Mouse (Mus musculus) hindbrain, embryonic 15.5 days (tissue): ENCODE measurements around the gene Bnc1. TPM values are rescaled to one million over a fixed set of nuclear protein-coding genes. Genes with fewer than 3 reads are reported as not detected.

Experiments
- ATAC-seq: fragments of 200-750 bp; cut with Nextera tagmentation; 2 replicates; pipeline ENCODE4 v1.8.0; 2017; ENCODE audit warnings: low read depth, moderate number of reproducible peaks, moderate TSS enrichment; ENCODE audit not compliant: low FRiP score
- H3K27ac ChIP-seq: fragments of 300-500 bp; sonication (generic); replicated peaks from 2 replicates; pipeline ENCODE4 v1.5.1; 2015; ENCODE audit warnings: mild to moderate bottlenecking, inconsistent platforms
- H3K27me3 ChIP-seq: fragments of 300-500 bp; sonication (generic); 2 replicates; pipeline ENCODE4 v1.6.1; 2015; ENCODE audit warnings: control low read depth, inconsistent platforms
- H3K36me3 ChIP-seq: fragments of 300-500 bp; sonication (generic); 2 replicates; pipeline ENCODE4 v1.6.1; 2015; ENCODE audit warnings: control low read depth, inconsistent platforms
- H3K4me1 ChIP-seq: fragments of 300-500 bp; sonication (generic); replicated peaks from 2 replicates; pipeline ENCODE4 v1.6.1; 2015; ENCODE audit warnings: control low read depth, inconsistent platforms
- H3K4me2 ChIP-seq: fragments of 300-500 bp; sonication (generic); 2 replicates; pipeline ENCODE4 v1.6.1; 2015; ENCODE audit warnings: moderate library complexity, mild to moderate bottlenecking, inconsistent platforms
- H3K4me3 ChIP-seq: fragments of 300-500 bp; sonication (generic); 2 replicates; pipeline ENCODE4 v1.5.1; 2015; ENCODE audit warnings: mild to moderate bottlenecking, inconsistent platforms
- H3K9ac ChIP-seq: fragments of 300-500 bp; sonication (generic); 2 replicates; pipeline ENCODE4 v1.6.1; 2015; ENCODE audit warnings: inconsistent platforms
- H3K9me3 ChIP-seq: fragments of 300-500 bp; sonication (generic); 2 replicates; pipeline ENCODE4 v1.6.1; 2016; ENCODE audit warnings: control low read depth, inconsistent platforms
- WGBS: fragments of 180-500 bp; shearing (Covaris S2); methylation state at CpG from one replicate; pipeline ENCODE4 v1.1.7; 2015; 5-methylcytosine and 5-hydroxymethylcytosine counted together
- polyA plus RNA-seq: library from polyadenylated mRNA; unstranded; fragments of >200 nt; fragmentation: Nextera tagmentation; extraction: Ambion mirVana; gene quantifications from 2 replicates; pipeline ENCODE4 v1.2.1, GENCODE M21; 2015

Bnc1 gene
- polyA plus RNA-seq, 1 experiment from 2014 or later: 0.36 TPM

DNA sequence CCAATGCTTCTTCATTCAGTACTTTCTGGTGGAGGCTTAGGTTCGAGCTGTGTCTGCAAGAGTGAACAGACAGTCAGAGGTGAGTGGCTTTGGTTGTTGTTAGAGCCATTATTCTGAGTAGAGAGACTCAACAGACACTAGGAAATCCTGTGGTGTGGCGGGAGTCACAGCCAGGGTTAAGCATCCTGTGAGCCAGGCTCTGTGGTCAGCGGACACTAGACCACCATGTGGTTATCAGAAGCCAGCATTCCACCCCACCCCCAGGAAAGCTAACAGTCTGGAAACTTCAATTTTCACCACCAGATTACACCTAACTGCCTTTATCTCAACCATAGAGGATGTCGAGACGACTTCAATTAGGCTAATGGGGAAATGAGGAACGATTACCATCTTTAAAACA is 23.1 kb downstream of the Bnc1 start:
- H3K9ac ChIP-seq: no peak overlapping the region
- H3K4me3 ChIP-seq: no peak overlapping the region
- no peaks in the 10 kb centered on the region for H3K36me3 ChIP-seq
- no peak overlapping the region for H3K4me2 ChIP-seq
- WGBS: 85% methylated on average over 6 of the region's 6 CpGs
- no peaks in the 10 kb centered on the region for H3K9me3 ChIP-seq
- H3K27ac ChIP-seq: no peak overlapping the region
- no peaks in the 10 kb centered on the region for H3K27me3 ChIP-seq
- no peaks in the 10 kb centered on the region for H3K4me1 ChIP-seq
- ATAC-seq: no peak

DNA sequence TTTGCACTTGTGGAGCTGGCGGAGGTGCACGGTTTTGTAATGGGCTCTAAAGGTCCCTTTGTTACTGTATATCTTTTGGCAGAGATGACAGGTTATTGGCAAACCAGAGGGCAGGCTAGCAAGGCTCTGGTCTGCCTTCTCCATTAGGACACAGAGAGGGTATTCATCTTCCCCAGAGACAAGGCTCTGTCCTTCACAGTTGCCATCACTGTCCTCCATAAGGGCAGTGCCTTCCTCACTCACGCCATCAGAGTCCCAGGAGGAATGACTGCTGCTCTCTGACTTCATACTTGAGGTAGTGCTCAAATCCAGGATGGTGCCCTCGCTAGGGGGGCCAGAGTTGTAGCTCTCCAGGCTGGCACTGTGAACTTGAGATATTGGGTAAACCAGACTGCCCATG is 23.6 kb downstream of the Bnc1 start:
- no peaks in the 10 kb centered on the region for H3K27me3 ChIP-seq
- 84% methylated on average over 4 of the region's 4 CpGs for WGBS
- no peak overlapping the region for H3K4me3 ChIP-seq
- ATAC-seq: no peak
- no peak overlapping the region for H3K9ac ChIP-seq
- no peak overlapping the region for H3K4me2 ChIP-seq
- no peaks in the 10 kb centered on the region for H3K36me3 ChIP-seq
- H3K9me3 ChIP-seq: no peaks in the 10 kb centered on the region
- no peaks in the 10 kb centered on the region for H3K4me1 ChIP-seq
- H3K27ac ChIP-seq: no peak overlapping the region

DNA sequence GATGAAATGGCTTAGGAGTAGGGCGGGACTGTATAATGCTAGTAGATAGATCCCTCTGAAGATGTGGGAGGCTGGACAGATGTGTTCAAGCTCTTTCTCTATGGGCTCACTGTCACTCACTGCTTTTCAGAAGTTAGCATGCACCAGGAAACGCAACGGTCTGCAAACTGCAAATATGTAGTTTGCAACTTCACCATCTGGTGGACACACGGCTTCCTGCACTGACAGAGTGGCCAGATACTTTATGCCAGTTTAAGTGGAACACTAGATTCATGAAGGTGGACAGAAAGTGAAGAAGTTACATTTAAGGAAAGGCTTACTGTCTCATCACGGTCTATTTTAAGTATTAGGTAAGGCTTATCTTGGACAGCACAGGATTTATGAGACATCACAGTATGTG is 25.9 kb downstream of the Bnc1 start:
- WGBS: 84% methylated on average over 5 of the region's 5 CpGs
- Histone ChIP-seq H3K36me3 (no peaks in the 10 kb centered on the region), H3K4me1 (no peaks in the 10 kb centered on the region)

DNA sequence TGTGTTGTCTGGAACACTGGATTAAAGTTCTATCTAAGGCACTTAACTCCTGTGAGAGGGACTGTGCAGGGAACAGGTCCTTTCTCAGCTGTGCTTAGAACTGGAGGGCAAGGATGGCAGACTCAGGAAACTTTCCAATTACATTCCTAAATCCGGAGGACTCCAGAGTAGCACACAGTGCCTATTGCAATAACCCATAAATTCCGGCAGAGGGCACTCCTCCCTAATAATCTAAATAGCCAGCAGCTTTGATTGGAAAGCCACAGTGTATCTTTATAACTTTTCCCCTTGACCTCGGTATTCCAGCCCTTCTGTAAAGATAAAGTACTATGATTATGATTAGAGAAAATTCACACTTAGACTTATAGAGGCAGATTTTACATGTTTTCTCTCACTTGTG is 32.4 kb downstream of the Bnc1 start:
- Histone ChIP-seq H3K4me1 (no peaks in the 10 kb centered on the region), H3K4me3 (no peak overlapping the region), H3K4me2 (no peak overlapping the region), H3K9ac (no peak overlapping the region), H3K9me3 (no peaks in the 10 kb centered on the region), H3K36me3 (no peaks in the 10 kb centered on the region), H3K27me3 (no peaks in the 10 kb centered on the region), H3K27ac (no peak overlapping the region)
- no peak for ATAC-seq
- 6% methylated on average over 3 of the region's 3 CpGs for WGBS

More for the DNA sequence above, 25.9 kb downstream of the Bnc1 start:
- H3K9ac ChIP-seq: no peak overlapping the region
- H3K4me3 ChIP-seq: no peak overlapping the region
- H3K27ac ChIP-seq: no peak overlapping the region
- no peaks in the 10 kb centered on the region for H3K9me3 ChIP-seq
- H3K4me2 ChIP-seq: no peak overlapping the region
- H3K27me3 ChIP-seq: no peaks in the 10 kb centered on the region
- no peak for ATAC-seq

DNA sequence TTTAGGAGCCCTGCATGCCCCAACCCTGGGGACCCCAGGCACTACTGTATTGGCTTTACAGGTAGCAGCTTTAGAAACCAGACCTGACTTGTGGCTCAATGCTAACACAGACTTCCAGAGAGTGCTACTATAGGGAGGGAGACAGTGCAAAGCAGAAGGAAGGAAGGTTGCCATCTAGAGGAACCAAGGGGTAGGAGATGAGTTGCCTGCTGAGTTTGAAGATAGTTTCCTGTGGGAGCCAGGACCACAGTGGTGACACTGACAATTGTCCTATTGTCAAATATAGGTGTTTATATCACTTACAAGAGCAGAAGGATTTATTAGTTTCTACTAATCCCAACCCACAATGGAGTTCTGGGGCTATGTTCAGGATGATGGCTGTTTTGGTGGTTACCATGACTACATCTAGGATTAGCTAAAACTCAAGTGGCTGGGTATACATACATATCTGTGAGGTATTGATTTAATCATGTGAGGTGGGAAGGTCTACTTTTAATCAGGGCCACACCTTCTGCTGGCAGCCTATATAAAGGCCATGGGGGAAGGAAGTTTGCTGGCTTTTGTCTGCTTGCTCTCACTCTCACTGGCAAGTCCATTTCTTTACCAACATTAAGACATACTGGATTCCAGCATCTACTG is 37.8 kb downstream of the Bnc1 start:
- no peak overlapping the region for H3K9ac ChIP-seq
- H3K4me1 ChIP-seq: no peaks in the 10 kb centered on the region
- no peak overlapping the region for H3K4me2 ChIP-seq
- no peaks in the 10 kb centered on the region for H3K9me3 ChIP-seq
- no peak overlapping the region for H3K27ac ChIP-seq
- no peaks in the 10 kb centered on the region for H3K27me3 ChIP-seq
- no peak overlapping the region for H3K4me3 ChIP-seq
- peak; percentile 68; the same call in 1 of the 2 replicates for ATAC-seq
- H3K36me3 ChIP-seq: no peaks in the 10 kb centered on the region

DNA sequence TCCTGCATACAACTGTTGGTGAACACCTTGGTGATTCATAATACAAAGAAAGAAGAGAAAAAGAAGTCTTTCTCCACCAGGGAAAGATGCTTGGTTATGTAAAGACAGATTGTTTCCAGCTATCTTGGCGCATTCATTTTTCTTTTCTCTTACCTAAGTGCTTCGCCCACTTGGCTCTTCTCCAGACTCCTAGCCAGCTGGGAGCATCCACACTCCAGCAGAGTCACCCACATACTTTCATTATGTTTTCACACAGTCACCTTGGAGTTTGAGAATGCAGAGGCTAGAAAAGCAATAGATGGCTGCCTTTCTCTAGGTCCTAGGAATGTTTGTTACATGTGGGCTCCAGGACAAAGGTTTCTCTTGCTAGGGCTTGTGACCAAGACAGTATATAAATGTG is 41.6 kb downstream of the Bnc1 start:
- H3K9me3 ChIP-seq: no peaks in the 10 kb centered on the region
- 65% methylated on average over 2 of the region's 2 CpGs for WGBS

DNA sequence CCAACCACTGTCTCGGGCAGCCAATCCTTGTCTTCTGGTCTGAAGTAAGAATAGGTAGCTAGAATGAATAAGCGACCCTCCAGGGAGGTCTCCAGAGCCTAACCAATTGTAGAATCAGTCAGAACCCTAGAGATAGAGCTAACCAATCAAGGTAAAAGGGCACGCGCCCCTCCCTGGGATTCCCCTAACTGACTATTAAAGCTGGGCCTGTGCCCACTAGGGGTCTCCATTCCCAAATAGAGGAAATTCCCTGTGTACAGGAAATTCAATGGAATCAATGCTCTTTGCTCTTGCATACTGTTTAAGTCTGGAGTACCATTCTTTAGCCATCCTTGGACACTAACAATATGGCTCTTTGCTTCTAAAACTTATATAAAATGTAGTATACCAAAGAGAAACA is 46.7 kb downstream of the Bnc1 start:
- WGBS: 22% methylated on average over 4 of the region's 4 CpGs

More for the DNA sequence above, 41.6 kb downstream of the Bnc1 start:
- no peak overlapping the region for H3K27ac ChIP-seq
- no peaks in the 10 kb centered on the region for H3K27me3 ChIP-seq
- H3K4me3 ChIP-seq: no peak overlapping the region
- ATAC-seq: no peak
- no peak overlapping the region for H3K9ac ChIP-seq
- no peaks in the 10 kb centered on the region for H3K4me1 ChIP-seq
- H3K36me3 ChIP-seq: no peaks in the 10 kb centered on the region
- H3K4me2 ChIP-seq: no peak overlapping the region

DNA sequence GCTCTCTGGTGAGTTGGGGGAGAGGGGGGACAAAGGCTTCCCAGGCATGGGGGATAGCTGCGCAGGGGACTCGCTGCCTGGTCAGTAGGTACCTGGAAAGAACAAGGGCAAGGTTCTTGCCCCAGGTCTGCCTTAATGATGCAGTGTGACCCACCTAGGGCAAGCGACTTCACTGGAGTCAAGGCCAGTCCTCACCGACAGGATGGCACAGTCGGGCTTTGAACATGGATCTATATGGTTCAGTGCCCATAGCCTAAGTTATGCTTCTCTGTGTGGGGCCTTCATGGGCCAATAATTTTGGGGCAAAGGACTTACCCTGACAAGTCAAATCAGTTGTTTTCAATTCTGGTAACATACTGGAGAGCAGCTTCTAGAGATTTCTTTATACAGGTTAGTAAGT is 57.3 kb downstream of the Bnc1 start:
- H3K4me2 ChIP-seq: peak overlapping the region; percentile 67
- ATAC-seq: no peak
- H3K9ac ChIP-seq: peak overlapping the region; percentile 98
- H3K4me3 ChIP-seq: peak overlapping the region; percentile 98
- H3K36me3 ChIP-seq: no peaks in the 10 kb centered on the region
- WGBS: 2% methylated on average over 5 of the region's 5 CpGs
- no peaks in the 10 kb centered on the region for H3K27me3 ChIP-seq
- H3K9me3 ChIP-seq: no peaks in the 10 kb centered on the region
- peaks cover 36% of the 10 kb centered on the region for H3K4me1 ChIP-seq
- H3K27ac ChIP-seq: peak overlapping the region; percentile 89

More for the DNA sequence above, 46.7 kb downstream of the Bnc1 start:
- no peak overlapping the region for H3K27ac ChIP-seq
- no peak for ATAC-seq
- H3K36me3 ChIP-seq: no peaks in the 10 kb centered on the region
- H3K9ac ChIP-seq: no peak overlapping the region
- H3K9me3 ChIP-seq: no peaks in the 10 kb centered on the region
- no peaks in the 10 kb centered on the region for H3K27me3 ChIP-seq
- H3K4me3 ChIP-seq: no peak overlapping the region
- H3K4me1 ChIP-seq: no peaks in the 10 kb centered on the region
- no peak overlapping the region for H3K4me2 ChIP-seq

DNA sequence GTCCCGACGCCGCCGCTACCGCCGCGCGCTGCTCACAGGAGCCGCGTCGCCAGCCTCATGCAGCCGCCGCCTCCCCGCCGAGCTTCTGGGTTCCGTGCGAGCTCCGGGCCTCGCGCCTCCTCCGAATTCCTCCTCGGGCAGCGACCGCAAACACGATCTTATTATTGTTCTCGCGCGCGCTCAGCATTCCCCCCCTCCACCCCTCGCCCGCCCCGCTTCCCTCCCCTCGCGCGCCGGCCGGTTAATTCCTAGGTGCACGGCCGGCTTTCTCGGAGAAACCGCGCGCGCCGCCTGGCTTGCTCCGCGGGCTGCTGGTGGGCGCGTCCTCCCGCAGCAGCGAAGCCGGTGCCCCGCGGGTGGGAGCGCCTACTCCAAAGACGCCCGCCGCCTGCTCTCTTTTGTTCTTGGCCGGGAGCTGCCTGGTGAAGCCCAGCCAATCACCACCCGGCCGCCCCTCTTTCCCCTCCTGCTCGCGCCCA is 57.8 kb downstream of the Bnc1 start, which contains the start of gene Hdgfl3:
Gene Hdgfl3 (minus strand): TSS at position 207 of the 479 bp plus-strand sequence.
- Histone ChIP-seq H3K9ac (peak within 1 kb of the TSS; percentile 98), H3K4me1 (peaks cover 40% of the 10 kb centered on the region), H3K27me3 (no peaks in the 10 kb centered on the region), H3K4me3 (peak within 1 kb of the TSS; percentile 98), H3K36me3 (no peaks in the 10 kb centered on the region), H3K4me2 (peak within 1 kb of the TSS; percentile 67), H3K9me3 (no peaks in the 10 kb centered on the region), H3K27ac (peak within 1 kb of the TSS; percentile 89)
- WGBS: under 1% methylated on average over 57 of the region's 63 CpGs
- peak; percentile 91 for ATAC-seq

DNA sequence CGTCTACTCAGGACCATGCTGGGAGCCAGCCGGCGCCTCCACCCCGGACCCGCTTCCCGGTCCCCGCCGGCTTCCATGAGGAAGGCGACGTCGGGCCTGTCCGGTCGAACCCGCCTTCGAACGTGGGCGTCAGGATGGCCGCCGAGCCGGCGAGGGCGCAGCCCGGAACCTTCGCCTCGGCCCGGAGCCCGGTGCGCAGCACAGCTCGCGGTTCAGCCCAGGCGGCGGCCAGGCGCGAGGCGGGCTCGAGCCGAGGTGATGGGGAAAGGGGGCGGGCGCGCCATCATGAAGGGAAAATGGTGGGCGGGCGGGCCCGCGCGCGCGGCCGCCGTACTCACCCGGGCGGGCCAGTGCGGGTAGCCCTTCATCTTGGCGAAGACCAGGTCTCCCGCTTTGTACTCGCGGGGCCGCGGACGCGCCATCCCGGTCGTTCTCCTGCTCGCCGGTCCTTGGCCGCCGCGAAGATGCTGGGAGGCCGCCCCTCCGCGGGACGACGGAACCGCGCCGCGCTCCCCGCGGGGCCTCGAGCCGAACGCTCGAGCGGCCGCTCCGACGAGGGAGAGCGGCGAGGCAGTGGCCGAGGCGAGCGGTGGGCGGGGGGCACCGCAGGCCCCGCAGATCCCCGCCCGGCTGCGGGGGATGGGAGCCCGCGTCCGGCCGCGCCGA is 58.4 kb downstream of the Bnc1 start:
- Histone ChIP-seq H3K36me3 (no peaks in the 10 kb centered on the region), H3K27ac (peak overlapping the region; percentile 89), H3K4me3 (peak overlapping the region; percentile 98), H3K27me3 (no peaks in the 10 kb centered on the region), H3K9me3 (no peaks in the 10 kb centered on the region), H3K9ac (peak overlapping the region; percentile 98), H3K4me2 (peak overlapping the region; percentile 67), H3K4me1 (peaks cover 45% of the 10 kb centered on the region)
- peak; percentile 77 for ATAC-seq
- WGBS: under 1% methylated on average over 89 of the region's 103 CpGs

DNA sequence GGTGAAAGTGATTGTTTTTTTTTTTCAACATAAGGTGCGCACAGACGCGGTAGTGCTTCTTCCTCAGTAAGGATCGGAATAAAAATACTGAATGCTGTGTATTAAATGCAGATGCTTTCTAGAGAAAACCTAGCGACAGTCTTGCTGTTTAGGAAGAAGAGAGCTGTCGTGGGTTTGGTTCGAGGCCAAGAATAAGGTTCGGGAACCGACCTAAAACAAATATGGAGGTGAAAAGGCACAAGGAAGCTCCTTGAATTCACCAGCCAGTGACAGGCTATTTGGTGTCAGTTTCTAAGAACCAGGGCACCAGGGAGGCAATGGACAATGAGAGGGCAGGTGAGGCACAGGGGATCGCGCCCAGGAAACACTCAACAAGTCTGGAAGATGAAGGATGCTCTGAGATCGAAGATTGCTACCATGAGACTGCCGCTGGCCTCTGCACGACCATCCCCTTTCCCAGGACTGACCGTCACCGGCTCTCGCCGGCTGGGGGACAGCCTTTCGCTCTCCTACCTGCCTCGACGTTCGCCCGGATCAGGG is 59.0 kb downstream of the Bnc1 start:
- Histone ChIP-seq H3K4me1 (peaks cover 50% of the 10 kb centered on the region), H3K27ac (peak overlapping the region; percentile 89), H3K27me3 (no peaks in the 10 kb centered on the region), H3K9me3 (no peaks in the 10 kb centered on the region), H3K9ac (peak overlapping the region; percentile 98), H3K4me2 (peak overlapping the region; percentile 67), H3K4me3 (peak overlapping the region; percentile 98), H3K36me3 (no peaks in the 10 kb centered on the region)
- 2% methylated on average over 23 of the region's 23 CpGs for WGBS
- ATAC-seq: peak; percentile 27; the same call in 1 of the 2 replicates

DNA sequence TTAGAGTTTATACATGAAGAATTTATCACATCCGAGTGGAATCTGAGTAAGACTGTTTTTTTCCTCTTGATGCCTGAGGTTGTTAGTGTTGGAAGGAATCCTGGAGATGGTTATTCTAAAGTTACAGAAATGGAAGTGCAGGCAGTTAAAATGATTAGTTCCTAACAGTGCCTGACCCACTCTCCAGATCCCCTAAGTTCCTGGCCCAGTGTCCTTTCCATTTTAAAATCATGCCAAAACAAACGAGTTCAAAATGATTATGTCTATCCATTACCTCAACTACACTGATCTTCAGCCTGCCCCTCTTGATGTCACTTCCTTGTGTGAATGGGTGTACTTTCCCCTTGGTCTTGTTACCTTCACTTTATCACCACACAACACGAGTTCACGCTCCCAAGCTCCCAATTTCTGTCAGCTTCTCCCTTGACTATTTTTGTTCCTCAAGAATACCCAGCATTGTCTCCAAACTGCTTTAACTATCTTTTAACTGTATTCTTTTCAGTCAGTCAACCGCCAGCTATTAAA is 59.5 kb downstream of the Bnc1 start:
- Histone ChIP-seq H3K4me3 (peak overlapping the region; percentile 98), H3K4me2 (peak overlapping the region; percentile 67), H3K4me1 (peaks cover 54% of the 10 kb centered on the region), H3K27me3 (no peaks in the 10 kb centered on the region), H3K36me3 (no peaks in the 10 kb centered on the region), H3K9me3 (no peaks in the 10 kb centered on the region), H3K9ac (peak overlapping the region; percentile 98), H3K27ac (peak overlapping the region; percentile 89)
- ATAC-seq: no peak
- 29% methylated on average over 5 of the region's 5 CpGs for WGBS
